20 mouse cellular contexts compared by ENCODE assay signal in genomic region chr14:67139152-67139551, GRCm38 (mm10).
"Had no signal": no experiment of that assay in that cellular context is flagged by ENCODE, and none has a peak within 500 bp of the region (broad histone marks: within the 10 kb centered on the region; RNA-seq: fewer than 3 reads in every experiment).

No protein-coding gene starts in this region.

- H3K4me2 ChIP-seq: limb, embryonic 13.5 days; liver, embryonic 12.5 days; liver, embryonic 15.5 days; lung, embryonic 15.5 days; neural tube, embryonic 12.5 days; neural tube, embryonic 15.5 days had no signal

- H3K9ac ChIP-seq: limb, embryonic 13.5 days; liver, embryonic 12.5 days; liver, embryonic 15.5 days; lung, embryonic 15.5 days; neural tube, embryonic 12.5 days; neural tube, embryonic 15.5 days had no signal

- ATAC-seq: liver, embryonic 12.5 days had no signal

- H3K27ac ChIP-seq: limb, embryonic 10.5 days; limb, embryonic 13.5 days; liver, embryonic 12.5 days; liver, embryonic 15.5 days; lung, embryonic 15.5 days; midbrain, embryonic 10.5 days; neural tube, embryonic 12.5 days; neural tube, embryonic 15.5 days had no signal

- H3K4me1 ChIP-seq: liver, embryonic 12.5 days; liver, embryonic 15.5 days; megakaryocyte, embryonic 14.5 days had no signal

- H3K4me3 ChIP-seq: limb, embryonic 10.5 days; limb, embryonic 13.5 days; liver, embryonic 12.5 days; liver, embryonic 15.5 days; lung, embryonic 15.5 days; megakaryocyte, embryonic 14.5 days; midbrain, embryonic 10.5 days; neural tube, embryonic 12.5 days; neural tube, embryonic 15.5 days had no signal

- DNase-seq: kidney, adult 18-20 months; kidney, adult 9 months; kidney, postnatal 14 days; kidney, postnatal 4 days; liver; lung, adult 18-20 months; lung, postnatal 10 days; lung, postnatal 36 days; midbrain, embryonic 14.5 days; thymus, adult 18-20 months; thymus, postnatal 4 days had no signal

- H3K9me3 ChIP-seq: limb, embryonic 10.5 days; limb, embryonic 13.5 days; liver, embryonic 12.5 days; liver, embryonic 15.5 days; lung, embryonic 15.5 days; midbrain, embryonic 10.5 days; neural tube, embryonic 12.5 days; neural tube, embryonic 15.5 days had no signal

- H3K27me3 ChIP-seq: limb, embryonic 13.5 days; liver, embryonic 12.5 days; liver, embryonic 15.5 days; lung, embryonic 15.5 days; neural tube, embryonic 12.5 days; neural tube, embryonic 15.5 days had no signal

- H3K36me3 ChIP-seq: limb, embryonic 10.5 days; limb, embryonic 13.5 days; liver, embryonic 12.5 days; liver, embryonic 15.5 days; lung, embryonic 15.5 days; midbrain, embryonic 10.5 days; neural tube, embryonic 12.5 days; neural tube, embryonic 15.5 days had no signal
